Mouse (Mus musculus): ENCODE measurements at regions not wholly inside any gene's neighbourhood (a gene's known extent, or its start where the extent isn't known, plus 50 kb on each side); places are given as distances from the start of the nearest gene placed in this dataset.

GRCm38 (mm10) chr15:36380461-36381227 is 626.9 kb downstream of the Zfp706 start:
- no peak for DNase-seq

GRCm38 (mm10) chr15:36378640-36379039 is 628.9 kb downstream of the Zfp706 start:
- DNase-seq: no peak

DNA sequence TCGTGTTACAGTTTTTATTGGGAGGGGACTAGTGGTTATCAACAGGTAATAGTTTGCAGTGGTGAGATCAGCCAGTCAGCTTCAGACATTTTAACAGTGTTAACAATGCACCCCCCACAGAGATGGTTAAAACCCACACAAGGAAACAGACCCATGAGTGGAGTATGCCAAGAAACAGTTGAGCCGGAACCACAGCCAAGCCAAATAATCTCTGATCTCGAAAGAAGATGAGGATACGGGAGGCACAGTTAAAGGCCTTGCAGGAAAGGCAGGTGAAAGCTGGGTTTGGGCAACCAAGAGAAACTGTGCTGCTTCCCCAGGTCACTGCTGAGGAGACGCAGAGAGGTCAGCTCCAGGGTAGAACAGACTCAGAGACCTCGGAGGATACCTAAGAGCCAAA is 631.0 kb downstream of the Zfp706 start:
- no peak for DNase-seq

DNA sequence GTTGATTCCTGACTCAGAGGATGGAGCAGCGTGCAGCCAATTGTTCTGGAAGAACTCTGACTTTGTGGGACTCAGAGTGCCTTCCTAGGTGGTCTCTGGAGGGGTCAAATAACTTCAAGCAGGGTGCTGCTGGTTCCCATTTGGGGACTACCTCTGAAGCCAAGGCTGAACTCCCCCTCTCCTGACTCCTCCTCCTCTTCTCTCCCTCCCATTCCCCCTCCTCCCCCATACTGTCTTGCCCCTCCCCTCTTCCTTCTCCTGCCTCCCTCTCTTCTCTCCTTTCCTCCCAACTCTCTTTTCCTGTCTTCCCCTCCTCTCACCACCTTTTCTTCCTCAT is 632.1 kb downstream of the Zfp706 start:
- DNase-seq: no peak

DNA sequence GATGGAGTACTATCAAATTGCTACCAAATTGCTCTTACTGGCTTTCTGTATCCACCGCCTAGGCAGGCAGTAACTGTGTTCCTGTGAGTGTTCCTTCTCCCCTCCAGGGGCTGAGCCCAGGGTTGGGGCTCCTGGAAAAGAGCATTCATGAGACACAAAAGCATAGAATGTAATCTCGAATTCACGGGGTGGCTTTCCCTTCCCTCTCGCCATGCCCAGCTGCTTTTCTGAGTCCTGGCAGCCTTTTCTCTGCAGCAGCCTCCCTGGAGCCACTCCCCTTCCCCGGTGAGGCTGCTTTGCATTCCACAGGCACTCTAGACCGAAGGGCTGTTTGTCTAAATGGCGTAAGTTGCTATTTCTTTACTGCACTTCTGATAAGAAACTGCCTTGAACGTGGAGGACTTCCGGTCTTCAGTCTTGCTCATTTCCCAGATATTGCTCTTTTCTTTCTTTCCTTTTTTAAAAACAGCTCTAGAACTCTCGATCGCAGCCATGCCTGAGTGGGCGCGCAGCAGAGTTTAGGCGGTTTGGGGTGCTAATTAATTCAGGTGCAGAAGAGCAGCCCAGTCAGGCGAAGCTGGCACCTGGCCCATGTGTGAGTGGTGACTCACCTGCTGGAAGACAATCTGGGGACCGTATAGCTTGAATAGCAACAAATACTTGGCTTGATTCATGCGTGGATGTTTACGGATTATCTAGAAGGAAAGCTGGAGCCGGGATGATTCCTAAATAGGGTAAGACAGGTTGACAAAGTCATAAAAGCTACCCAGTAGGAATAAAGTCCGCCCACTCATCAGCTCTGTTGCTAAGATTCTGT is 632.6 kb downstream of the Zfp706 start:
- peak; percentile 47 to 62 for DNase-seq

GRCm38 (mm10) chr15:36373900-36374611 is 633.5 kb downstream of the Zfp706 start:
- no peak for DNase-seq

- peak; percentile 29 to 30 for DNase-seq
These were observed 634.1 kb downstream of the Zfp706 start for GRCm38 (mm10) chr15:36373481-36373880.

DNA sequence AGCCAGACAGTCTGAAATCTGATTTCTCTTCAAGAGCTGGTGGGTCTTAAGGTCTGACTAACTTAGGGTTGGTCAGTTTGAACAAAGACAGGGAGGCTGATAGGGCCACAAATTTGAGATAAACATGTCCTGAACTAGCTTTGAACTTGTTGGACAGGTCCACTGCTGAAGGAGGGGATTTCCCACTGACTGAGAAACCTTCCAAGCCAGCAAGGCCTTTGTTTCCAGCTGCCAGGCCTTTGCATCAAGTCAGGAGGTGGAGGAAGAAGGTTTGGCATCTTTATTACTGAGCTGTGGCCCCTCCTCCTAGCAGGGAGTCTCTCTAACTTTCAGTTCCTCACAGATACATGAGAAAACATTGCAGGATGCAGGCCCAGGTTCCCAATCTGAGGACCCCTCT is 636.2 kb downstream of the Zfp706 start:
- no peak for DNase-seq

GRCm38 (mm10) chr15:36370906-36371305 is 636.7 kb downstream of the Zfp706 start:
- no peak for DNase-seq

DNA sequence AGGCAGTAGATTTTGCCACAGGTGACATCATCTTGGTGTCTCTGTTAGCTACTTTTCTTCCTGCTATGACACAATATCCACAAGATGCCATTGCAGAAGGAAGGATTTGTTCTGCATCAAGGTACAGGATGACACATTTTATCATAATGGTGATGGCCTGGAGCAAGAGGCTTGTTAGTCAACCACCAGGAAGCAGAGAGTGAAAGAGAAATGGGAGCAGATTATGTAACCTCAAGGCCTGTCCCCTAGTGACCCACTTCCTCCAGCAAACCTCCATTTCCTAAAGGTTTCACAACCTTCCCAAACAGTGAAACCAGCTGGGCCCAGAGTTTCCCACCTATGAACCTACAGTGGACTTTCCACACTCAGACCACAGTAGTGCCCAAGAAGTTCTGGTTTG is 640.3 kb downstream of the Zfp706 start:
- no peak for DNase-seq

DNA sequence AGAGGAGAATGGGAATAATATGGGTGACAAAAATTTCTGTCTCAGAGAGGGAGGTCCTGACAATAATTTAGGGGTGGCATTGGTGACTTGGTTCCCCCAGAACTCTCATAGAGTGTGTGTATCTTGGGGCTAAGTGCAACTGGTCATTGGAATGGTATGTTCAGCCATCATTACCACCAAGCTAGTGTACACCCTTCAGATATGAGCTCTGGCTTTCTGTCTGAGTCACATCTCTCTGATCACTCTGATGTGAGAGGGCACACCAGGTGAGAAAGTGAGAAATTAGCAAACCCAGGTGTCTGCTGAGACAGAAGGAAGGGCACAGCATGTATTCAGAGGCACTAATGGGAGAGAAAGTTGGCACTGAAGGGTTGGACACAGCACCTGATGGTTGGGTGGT is 642.8 kb downstream of the Zfp706 start:
- no peak for DNase-seq

- peak in 1 of 2 experiments; percentile 24 for DNase-seq
These were observed 643.5 kb downstream of the Zfp706 start for GRCm38 (mm10) chr15:36364062-36364461.

GRCm38 (mm10) chr15:36362911-36363565 is 644.5 kb downstream of the Zfp706 start:
- DNase-seq: no peak

GRCm38 (mm10) chr15:36361522-36362148 is 645.9 kb downstream of the Zfp706 start:
- no peak for DNase-seq

GRCm38 (mm10) chr15:36360694-36361521 is 646.7 kb downstream of the Zfp706 start:
- DNase-seq: peak in 1 of 2 experiments; percentile 47

GRCm38 (mm10) chr15:36355851-36356250 is 651.7 kb downstream of the Zfp706 start:
- no peak for DNase-seq

- DNase-seq: no peak
These were observed 653.0 kb downstream of the Zfp706 start for GRCm38 (mm10) chr15:36354545-36354944.

- DNase-seq: no peak
These were observed 653.8 kb downstream of the Zfp706 start for GRCm38 (mm10) chr15:36353793-36354192.

DNA sequence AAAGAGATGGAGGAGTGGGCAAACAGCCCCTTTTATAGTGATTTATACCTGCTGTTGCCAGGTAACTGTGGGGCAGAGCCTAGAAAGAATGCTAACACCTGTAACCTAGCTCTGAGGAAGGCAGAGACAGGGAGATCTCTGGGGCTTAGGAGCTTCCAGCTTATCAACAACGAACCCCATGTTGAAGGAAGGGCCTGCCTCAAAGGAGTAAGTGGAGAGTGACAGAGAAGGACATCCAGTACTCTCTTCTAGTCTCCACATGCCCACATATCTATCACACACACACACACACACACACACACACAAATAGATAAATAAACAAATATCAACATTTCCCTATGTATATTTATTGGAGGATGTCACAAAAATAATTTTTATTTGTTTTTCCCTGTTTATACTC is 654.6 kb downstream of the Zfp706 start:
- no peak for DNase-seq

- no peak for DNase-seq
These were observed 655.9 kb downstream of the Zfp706 start for GRCm38 (mm10) chr15:36351693-36352092.

GRCm38 (mm10) chr15:36348348-36348747 is 659.2 kb downstream of the Zfp706 start:
- no peak for DNase-seq
